Mouse (Mus musculus) heart, embryonic 10.5 days (tissue): ENCODE results near the gene Olfr1043. TPM values are rescaled to one million over a fixed set of nuclear protein-coding genes. Genes with fewer than 3 reads are reported as not detected.
"Not testable (repeated sequence)": the region's sequence is repeated elsewhere in the genome, so short reads cannot be mapped to it uniquely, and the experiment has no call there.

Source experiments
- DNase-seq: peaks from one replicate; pipeline ENCODE4 v3.0.0-alpha.2; 2017; ENCODE audit warnings: low spot score
- H3K27ac ChIP-seq: fragments of 300-500 bp; sonication (generic); 2 replicates; pipeline ENCODE4 v1.5.1; 2016; ENCODE audit warnings: mild to moderate bottlenecking
- H3K27me3 ChIP-seq: fragments of 300-500 bp; sonication (generic); 2 replicates; pipeline ENCODE4 v1.6.1; 2016; ENCODE audit warnings: mild to moderate bottlenecking; ENCODE audit not compliant: poor library complexity, insufficient read depth, severe bottlenecking
- H3K36me3 ChIP-seq: fragments of 300-500 bp; sonication (generic); 2 replicates; pipeline ENCODE4 v1.6.1; 2016; ENCODE audit warnings: mild to moderate bottlenecking, moderate library complexity
- H3K4me1 ChIP-seq: fragments of 300-500 bp; sonication (generic); 2 replicates; pipeline ENCODE4 v1.6.1; 2016; ENCODE audit warnings: mild to moderate bottlenecking
- H3K4me3 ChIP-seq: fragments of 300-500 bp; sonication (generic); 2 replicates; pipeline ENCODE4 v1.5.1; 2016; ENCODE audit warnings: mild to moderate bottlenecking, moderate library complexity
- H3K9me3 ChIP-seq: fragments of 300-500 bp; sonication (generic); 2 replicates; pipeline ENCODE4 v1.6.1; 2016; ENCODE audit warnings: mild to moderate bottlenecking, moderate library complexity
- WGBS: fragments of 180-500 bp; shearing (Covaris S2); methylation state at CpG from one replicate; pipeline ENCODE4 v1.1.7; 2016; 5-methylcytosine and 5-hydroxymethylcytosine counted together
- polyA plus RNA-seq: library from polyadenylated mRNA; unstranded; fragments of >200 nt; fragmentation: Nextera tagmentation; extraction: Ambion mirVana; gene quantifications from 2 replicates; pipeline ENCODE4 v1.2.1, GENCODE M21; 2016

The Olfr1043 gene
- not detected in 2 replicates for polyA plus RNA-seq

DNA sequence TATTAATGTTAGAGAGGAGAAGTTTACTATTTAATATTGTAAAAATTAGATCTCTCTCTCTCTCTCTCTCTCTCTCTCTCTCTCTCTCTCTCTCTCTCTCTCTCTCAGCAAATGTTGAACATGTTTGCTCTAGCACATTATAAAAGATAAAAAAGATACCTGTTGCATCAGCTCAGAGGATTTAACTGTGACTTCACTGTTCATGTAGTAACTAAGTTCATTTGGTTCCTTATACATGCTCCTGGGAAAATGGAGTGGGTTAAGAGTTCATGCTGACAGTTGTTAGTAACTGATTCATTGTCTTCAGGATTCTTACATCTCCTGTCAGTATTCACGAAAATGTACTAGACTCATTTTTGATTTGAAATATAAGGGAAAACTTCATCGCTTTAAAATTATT, at the start of gene Olfr1043:
Olfr1043 (minus strand) TSS at position 101 of the 400 bp plus-strand sequence.
- no peaks in the 10 kb centered on the region for H3K9me3 ChIP-seq
- no peaks in the 10 kb centered on the region for H3K27me3 ChIP-seq
- no peak within 1 kb of the TSS for H3K4me3 ChIP-seq
- 86% methylated on average over 2 of the region's 2 CpGs for WGBS
- no peaks in the 10 kb centered on the region for H3K4me1 ChIP-seq
- DNase-seq: no peak
- no peaks in the 10 kb centered on the region for H3K36me3 ChIP-seq
- H3K27ac ChIP-seq: no peak within 1 kb of the TSS

DNA sequence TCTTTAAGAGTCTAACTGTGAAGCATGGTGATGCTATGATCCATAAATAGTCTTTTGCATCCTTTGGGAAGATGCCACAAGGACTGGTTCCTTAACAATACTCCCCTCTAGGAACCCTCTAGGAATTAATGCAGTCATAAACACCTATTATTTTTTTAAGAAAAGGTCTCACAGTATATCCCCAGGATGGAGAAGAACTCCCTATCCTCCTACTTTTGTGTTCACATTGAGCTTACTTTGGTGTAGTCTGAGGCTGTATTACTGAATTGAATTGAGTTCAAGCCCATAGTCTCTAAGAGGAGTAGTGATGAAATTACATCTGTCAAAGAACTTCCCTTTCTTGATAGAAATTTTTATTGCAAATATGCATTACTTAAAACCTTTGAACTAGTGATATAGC, 35.6 kb upstream of the Olfr1043 start, which contains the start of gene Olfr1045:
Olfr1045 (minus strand) TSS at position 101 of the 400 bp plus-strand sequence.
- DNase-seq: no peak
- Histone ChIP-seq H3K4me3 (no peak within 1 kb of the TSS), H3K27ac (no peak within 1 kb of the TSS), H3K27me3 (no peaks in the 10 kb centered on the region), H3K36me3 (no peaks in the 10 kb centered on the region), H3K9me3 (no peaks in the 10 kb centered on the region), H3K4me1 (no peaks in the 10 kb centered on the region)

GRCm38 (mm10) chr2:86195863-86196262, 28.5 kb upstream of the Olfr1043 start:
- H3K4me1 ChIP-seq: no peaks in the 10 kb centered on the region
- no peak for DNase-seq
- H3K36me3 ChIP-seq: no peaks in the 10 kb centered on the region
- H3K4me3 ChIP-seq: no peak overlapping the region
- no peaks in the 10 kb centered on the region for H3K9me3 ChIP-seq
- no peaks in the 10 kb centered on the region for H3K27me3 ChIP-seq
- WGBS: 53% methylated on average over 1 of the region's 1 CpGs
- H3K27ac ChIP-seq: no peak overlapping the region

- no peak within 1 kb of the TSS for H3K4me3 ChIP-seq
- DNase-seq: no peak
- no peaks in the 10 kb centered on the region for H3K27me3 ChIP-seq
- no peaks in the 10 kb centered on the region for H3K9me3 ChIP-seq
- H3K4me1 ChIP-seq: no peaks in the 10 kb centered on the region
- H3K36me3 ChIP-seq: no peaks in the 10 kb centered on the region
- no peak within 1 kb of the TSS for H3K27ac ChIP-seq
Observed at GRCm38 (mm10) chr2:86185583-86185982, 18.3 kb upstream of the Olfr1043 start, which contains the start of gene Olfr52. Gene Olfr52 (minus strand): TSS chr2:86185683.

GRCm38 (mm10) chr2:86179950-86180349, 12.6 kb upstream of the Olfr1043 start:
- Histone ChIP-seq H3K27me3 (no peaks in the 10 kb centered on the region), H3K27ac (no peak overlapping the region), H3K9me3 (no peaks in the 10 kb centered on the region), H3K4me3 (no peak overlapping the region), H3K4me1 (no peaks in the 10 kb centered on the region), H3K36me3 (no peaks in the 10 kb centered on the region)
- 84% methylated on average over 3 of the region's 3 CpGs for WGBS
- no peak for DNase-seq

GRCm38 (mm10) chr2:86177720-86178119, 10.4 kb upstream of the Olfr1043 start, which contains the start of gene Olfr1044:
Gene Olfr1044 (minus strand): TSS chr2:86177820.
- no peak for DNase-seq
- H3K36me3 ChIP-seq: no peaks in the 10 kb centered on the region
- no peaks in the 10 kb centered on the region for H3K27me3 ChIP-seq
- no peak within 1 kb of the TSS for H3K4me3 ChIP-seq
- no peak within 1 kb of the TSS for H3K27ac ChIP-seq
- no peaks in the 10 kb centered on the region for H3K4me1 ChIP-seq
- H3K9me3 ChIP-seq: no peaks in the 10 kb centered on the region

- DNase-seq: not testable (repeated sequence)
- WGBS: 82% methylated on average over 7 of the region's 7 CpGs
Observed at GRCm38 (mm10) chr2:86175422-86175821, 8.1 kb upstream of the Olfr1043 start.

GRCm38 (mm10) chr2:86161738-86162137, 5.6 kb downstream of the Olfr1043 start, which contains the start of gene Olfr1042:
Gene Olfr1042 (minus strand): TSS chr2:86161838.
- Histone ChIP-seq H3K36me3 (no peaks in the 10 kb centered on the region), H3K27ac (no peak within 1 kb of the TSS), H3K4me1 (no peaks in the 10 kb centered on the region), H3K9me3 (no peaks in the 10 kb centered on the region), H3K4me3 (no peak within 1 kb of the TSS), H3K27me3 (no peaks in the 10 kb centered on the region)
- 88% methylated on average over 2 of the region's 2 CpGs for WGBS
- no peak for DNase-seq

More at GRCm38 (mm10) chr2:86175422-86175821, 8.1 kb upstream of the Olfr1043 start:
- not testable (repeated sequence) for H3K36me3 ChIP-seq, H3K27me3 ChIP-seq, H3K9me3 ChIP-seq, H3K4me1 ChIP-seq, H3K27ac ChIP-seq, H3K4me3 ChIP-seq

DNA sequence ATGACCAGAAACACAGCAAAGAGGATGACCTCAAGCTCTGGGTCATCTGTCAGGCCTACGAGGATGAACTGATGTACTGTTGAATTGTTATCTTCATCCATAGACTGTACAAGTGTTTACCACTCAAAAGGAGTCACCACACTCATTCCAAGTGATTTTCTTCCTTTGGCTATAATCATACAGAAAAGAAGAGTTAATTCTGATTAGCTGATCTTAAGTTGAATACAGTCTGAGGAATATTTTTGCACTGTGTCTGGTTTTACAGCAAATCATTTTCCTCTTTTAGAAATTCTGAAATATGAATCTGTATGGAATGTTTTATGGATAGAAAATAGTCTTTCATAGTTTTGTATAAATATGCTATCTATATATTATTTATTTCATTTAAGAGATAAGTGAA, 20.7 kb downstream of the Olfr1043 start, which contains the start of gene Olfr1040:
Olfr1040 (minus strand) TSS at position 101 of the 400 bp plus-strand sequence.
- 72% methylated on average over 1 of the region's 1 CpGs for WGBS

DNA sequence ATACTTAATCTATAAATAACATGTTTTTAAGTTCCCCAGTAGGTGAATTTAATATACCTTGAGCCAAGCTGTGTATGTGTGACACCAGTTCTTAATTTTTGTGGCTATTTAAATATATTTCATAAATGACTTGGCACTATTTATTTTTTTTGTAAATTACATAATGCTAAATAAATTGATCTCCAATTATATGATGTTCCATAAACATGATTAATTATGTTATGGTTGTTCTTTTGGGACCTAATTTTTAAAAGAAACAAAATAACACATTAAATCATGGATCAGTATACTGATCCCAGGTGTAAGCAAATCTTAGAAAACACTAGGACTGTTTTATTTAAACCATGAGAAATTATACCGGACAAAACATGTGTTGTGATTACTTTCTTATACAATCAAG, 31.5 kb downstream of the Olfr1043 start, which contains the start of gene Olfr1039:
Olfr1039 (minus strand) TSS at position 101 of the 400 bp plus-strand sequence.
- DNase-seq: no peak
- H3K27ac ChIP-seq: no peak within 1 kb of the TSS
- WGBS: 90% methylated on average over 1 of the region's 1 CpGs
- no peak within 1 kb of the TSS for H3K4me3 ChIP-seq
- no peaks in the 10 kb centered on the region for H3K27me3 ChIP-seq
- H3K36me3 ChIP-seq: no peaks in the 10 kb centered on the region
- no peaks in the 10 kb centered on the region for H3K4me1 ChIP-seq
- H3K9me3 ChIP-seq: no peaks in the 10 kb centered on the region

More for the DNA sequence above, 20.7 kb downstream of the Olfr1043 start, which contains the start of gene Olfr1040:
- H3K27ac ChIP-seq: no peak within 1 kb of the TSS
- H3K9me3 ChIP-seq: no peaks in the 10 kb centered on the region
- no peaks in the 10 kb centered on the region for H3K27me3 ChIP-seq
- no peaks in the 10 kb centered on the region for H3K4me1 ChIP-seq
- DNase-seq: no peak
- H3K4me3 ChIP-seq: no peak within 1 kb of the TSS
- no peaks in the 10 kb centered on the region for H3K36me3 ChIP-seq

Other genes with a start within 250 kb of the Olfr1043 start
- not detected in 2 replicates for gene Olfr1026, start 246.0 kb downstream of the Olfr1043 start, polyA plus RNA-seq
- gene Olfr1028, start 217.1 kb downstream of the Olfr1043 start, polyA plus RNA-seq: not detected in 2 replicates
- gene Olfr1029, start 193.6 kb downstream of the Olfr1043 start, polyA plus RNA-seq: not detected in 2 replicates
- gene Olfr1030, start 188.2 kb downstream of the Olfr1043 start, polyA plus RNA-seq: not detected in 2 replicates
- not detected in 2 replicates for gene Olfr1031, start 177.2 kb downstream of the Olfr1043 start, polyA plus RNA-seq
- not detected in 2 replicates for gene Olfr1032, start 162.0 kb downstream of the Olfr1043 start, polyA plus RNA-seq
- 0.21 TPM in 1 of 2 replicates, not detected in the other for gene Olfr1033, start 146.9 kb downstream of the Olfr1043 start, polyA plus RNA-seq
- not detected in 2 replicates for gene Olfr1034, start 121.7 kb downstream of the Olfr1043 start, polyA plus RNA-seq
- gene Olfr1036, start 93.5 kb downstream of the Olfr1043 start, polyA plus RNA-seq: not detected in 2 replicates
- gene Olfr1037, start 80.1 kb downstream of the Olfr1043 start, polyA plus RNA-seq: not detected in 2 replicates
- gene Olfr1039, start 31.6 kb downstream of the Olfr1043 start, polyA plus RNA-seq: not detected in 2 replicates
- gene Olfr1040, start 20.8 kb downstream of the Olfr1043 start, polyA plus RNA-seq: not detected in 2 replicates
- not detected in 2 replicates for gene Olfr1042, start 5.7 kb downstream of the Olfr1043 start, polyA plus RNA-seq
- not detected in 2 replicates for gene Olfr1044, start 10.3 kb upstream of the Olfr1043 start, polyA plus RNA-seq
- not detected in 2 replicates for gene Olfr52, start 18.2 kb upstream of the Olfr1043 start, polyA plus RNA-seq
- gene Olfr1045, start 35.5 kb upstream of the Olfr1043 start, polyA plus RNA-seq: not detected in 2 replicates
- gene Olfr1046, start 51.8 kb upstream of the Olfr1043 start, polyA plus RNA-seq: not detected in 2 replicates
- not detected in 2 replicates for gene Olfr1047, start 63.9 kb upstream of the Olfr1043 start, polyA plus RNA-seq
- gene Olfr1048, start 72.8 kb upstream of the Olfr1043 start, polyA plus RNA-seq: not detected in 2 replicates
- not detected in 2 replicates for gene Olfr1049, start 90.8 kb upstream of the Olfr1043 start, polyA plus RNA-seq
- not detected in 2 replicates for gene Olfr1051, start 111.6 kb upstream of the Olfr1043 start, polyA plus RNA-seq
- gene Olfr1052, start 124.9 kb upstream of the Olfr1043 start, polyA plus RNA-seq: not detected in 2 replicates
- gene Olfr1053, start 147.8 kb upstream of the Olfr1043 start, polyA plus RNA-seq: not detected in 2 replicates
- gene Olfr1054, start 167.9 kb upstream of the Olfr1043 start, polyA plus RNA-seq: not detected in 2 replicates
- not detected in 2 replicates for gene Olfr1055, start 182.8 kb upstream of the Olfr1043 start, polyA plus RNA-seq
- gene Olfr1056, start 194.9 kb upstream of the Olfr1043 start, polyA plus RNA-seq: not detected in 2 replicates
- not detected in 2 replicates for gene Olfr1057, start 210.9 kb upstream of the Olfr1043 start, polyA plus RNA-seq
- not detected in 2 replicates for gene Olfr1058, start 221.0 kb upstream of the Olfr1043 start, polyA plus RNA-seq
- not detected in 2 replicates for gene Olfr1061, start 246.5 kb upstream of the Olfr1043 start, polyA plus RNA-seq